Mouse (Mus musculus): ENCODE measurements around the gene Itpr2. TPM values are rescaled to one million over a fixed set of nuclear protein-coding genes. Genes with fewer than 3 reads are reported as not detected.
A peak's percentile ranks its signal among the peaks of the same experiment; 100 is the strongest.

Gene Itpr2
- 4.7 and 6.0 TPM in 2 replicates for polyA plus RNA-seq (2014; fragmentation: Nextera tagmentation; extraction: Ambion mirVana)

DNA sequence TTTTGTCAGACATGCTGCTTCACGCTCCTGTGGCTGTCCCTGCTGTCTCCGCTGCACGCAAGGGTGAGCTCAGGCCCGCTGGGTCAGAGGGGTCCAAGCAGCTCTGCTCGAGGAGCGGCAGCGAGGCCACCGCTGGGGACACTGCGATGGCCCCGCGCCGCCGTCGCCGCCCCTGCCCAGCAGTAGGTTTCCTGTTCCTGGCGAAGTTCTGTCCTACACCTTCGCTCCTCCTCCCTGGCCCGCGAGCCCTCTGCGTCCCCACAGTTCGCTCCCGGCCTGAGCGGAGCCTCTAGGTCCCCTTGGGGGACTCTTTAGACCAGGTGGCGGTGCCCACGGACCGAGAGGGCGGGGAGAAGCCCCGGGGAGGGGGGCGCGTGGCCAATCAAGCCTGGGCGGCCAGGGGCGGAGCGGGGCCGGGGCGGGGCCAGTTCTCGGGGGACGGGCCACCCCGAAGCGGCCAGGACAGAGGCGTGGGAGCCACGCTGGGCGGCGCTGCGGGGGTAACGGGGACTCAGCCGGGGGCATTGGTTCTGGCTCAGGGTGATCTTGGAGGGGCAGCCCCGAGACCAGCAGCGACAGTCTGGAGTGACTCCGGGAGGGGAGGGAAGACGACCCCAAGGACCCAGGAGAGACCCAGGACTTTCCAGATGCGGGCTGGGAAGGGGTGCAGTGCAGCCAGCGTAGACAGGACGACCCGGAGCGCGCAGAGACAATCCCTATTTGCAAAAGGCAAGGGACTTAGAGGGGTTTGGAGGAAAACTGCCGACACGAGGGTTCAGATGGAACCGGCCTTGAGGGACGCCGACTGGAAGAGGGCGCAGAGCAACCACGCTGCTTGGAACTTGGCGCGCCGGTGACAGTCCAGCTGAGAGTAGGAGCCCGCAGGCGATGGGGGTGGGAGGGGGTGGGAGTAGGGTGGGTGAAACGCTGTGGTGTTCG, at the start of gene Itpr2:
TSS of gene Itpr2 (minus strand) at position 358 of the 939 bp plus-strand sequence.
- under 1% methylated on average over 68 of the region's 70 CpGs for WGBS
- H3K4me2 ChIP-seq (ENCODE audit: low read depth): peak within 1 kb of the TSS; percentile 79
- H3K9ac ChIP-seq (ENCODE audit: low read length): peak within 1 kb of the TSS; percentile 16
- no peak within 1 kb of the TSS for H3K27ac ChIP-seq (ENCODE audit: low read depth, low read length)
- no peaks in the 10 kb centered on the region for H3K36me3 ChIP-seq (ENCODE audit: control insufficient read depth, insufficient read depth, low read length)
- peaks cover 7% of the 10 kb centered on the region for H3K4me1 ChIP-seq (ENCODE audit: control insufficient read depth, insufficient read depth, low read length)
- H3K4me3 ChIP-seq (ENCODE audit: low read depth, low read length): peak within 1 kb of the TSS; percentile 53
- H3K9me3 ChIP-seq (ENCODE audit: control insufficient read depth, low read length): no peaks in the 10 kb centered on the region
- DNase-seq (ENCODE audit: low spot score) (peak; percentile 78), ATAC-seq (ENCODE audit: insufficient read depth, low FRiP score, low TSS enrichment) (peak; percentile 93)
- H3K27me3 ChIP-seq (ENCODE audit: control insufficient read depth, insufficient read depth, low read length): 0 out of 2 replicates have a peak, but pooled peaks cover 2% of the 10 kb centered on the region

GRCm38 (mm10) chr6:146551326-146551725, 49.3 kb upstream of the Itpr2 start:
- no peak for DNase-seq (ENCODE audit: low spot score)
- Histone ChIP-seq H3K9me3 (ENCODE audit: control insufficient read depth, low read length) (no peaks in the 10 kb centered on the region), H3K4me3 (ENCODE audit: low read depth, low read length) (no peak overlapping the region), H3K9ac (ENCODE audit: low read length) (no peak overlapping the region), H3K27ac (ENCODE audit: low read depth, low read length) (no peak overlapping the region), H3K4me2 (ENCODE audit: low read depth) (no peak overlapping the region), H3K27me3 (ENCODE audit: control insufficient read depth, insufficient read depth, low read length) (no peaks in the 10 kb centered on the region), H3K4me1 (ENCODE audit: control insufficient read depth, insufficient read depth, low read length) (no peaks in the 10 kb centered on the region), H3K36me3 (ENCODE audit: control insufficient read depth, insufficient read depth, low read length) (peaks cover 17% of the 10 kb centered on the region)
- no peak for ATAC-seq (ENCODE audit: insufficient read depth, low FRiP score, low TSS enrichment)

DNA sequence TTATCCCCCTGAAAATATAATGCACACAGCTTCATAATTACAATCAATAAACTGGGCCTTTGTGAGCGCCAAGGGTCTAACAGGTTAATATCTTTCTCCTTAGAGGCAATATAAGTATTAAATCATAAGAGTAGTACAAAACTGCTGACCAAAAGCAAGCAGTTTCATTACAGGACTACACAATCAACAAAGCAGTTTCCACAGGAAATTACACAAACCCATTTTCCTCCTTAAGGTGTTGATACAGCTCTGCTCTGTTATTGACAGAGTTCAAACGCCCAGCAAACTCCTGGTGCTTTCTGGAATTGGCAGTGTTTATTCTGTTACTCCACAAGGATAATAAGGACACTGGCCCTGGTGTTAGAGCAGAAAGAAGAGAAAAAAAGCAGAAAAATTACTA, 48.4 kb upstream of the Itpr2 start:
- no peak overlapping the region for H3K4me3 ChIP-seq (ENCODE audit: low read depth, low read length)
- H3K4me1 ChIP-seq (ENCODE audit: control insufficient read depth, insufficient read depth, low read length): no peaks in the 10 kb centered on the region
- H3K9me3 ChIP-seq (ENCODE audit: control insufficient read depth, low read length): no peaks in the 10 kb centered on the region
- ATAC-seq (ENCODE audit: insufficient read depth, low FRiP score, low TSS enrichment) (no peak), DNase-seq (ENCODE audit: low spot score) (no peak)
- no peak overlapping the region for H3K9ac ChIP-seq (ENCODE audit: low read length)
- WGBS: 86% methylated on average over 2 of the region's 2 CpGs
- no peak overlapping the region for H3K27ac ChIP-seq (ENCODE audit: low read depth, low read length)
- peaks cover 12% of the 10 kb centered on the region for H3K36me3 ChIP-seq (ENCODE audit: control insufficient read depth, insufficient read depth, low read length)
- H3K27me3 ChIP-seq (ENCODE audit: control insufficient read depth, insufficient read depth, low read length): no peaks in the 10 kb centered on the region
- H3K4me2 ChIP-seq (ENCODE audit: low read depth): no peak overlapping the region

DNA sequence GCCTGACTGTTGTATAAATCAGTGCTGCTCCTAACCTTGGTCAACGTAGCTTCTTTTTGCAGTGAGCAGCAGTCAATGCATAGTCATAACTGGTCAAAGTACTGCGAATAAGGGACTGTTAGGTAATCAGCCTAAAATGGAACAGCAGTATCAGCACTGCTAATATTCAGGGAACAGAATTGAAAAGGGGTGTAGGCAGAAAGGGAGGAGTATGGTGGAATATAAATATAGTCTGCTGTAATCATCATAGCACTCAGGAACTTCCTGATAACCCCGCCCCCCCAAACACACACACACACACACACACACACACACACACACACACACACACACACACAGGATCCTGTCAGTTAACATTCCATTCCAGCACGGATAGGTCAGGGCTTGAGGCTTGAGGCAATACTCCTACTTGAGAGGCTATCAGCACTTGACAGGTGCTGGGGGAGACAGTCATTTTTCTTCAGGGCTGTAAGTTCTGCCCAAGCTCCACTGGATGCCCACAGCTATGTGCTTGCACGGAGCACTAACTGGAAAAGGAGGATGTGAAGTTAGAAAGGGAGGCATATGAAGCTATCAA, 43.4 kb upstream of the Itpr2 start:
- DNase-seq (ENCODE audit: low spot score): no peak
- Histone ChIP-seq H3K27me3 (ENCODE audit: control insufficient read depth, insufficient read depth, low read length) (no peaks in the 10 kb centered on the region), H3K4me1 (ENCODE audit: control insufficient read depth, insufficient read depth, low read length) (no peaks in the 10 kb centered on the region), H3K4me2 (ENCODE audit: low read depth) (no peak overlapping the region), H3K36me3 (ENCODE audit: control insufficient read depth, insufficient read depth, low read length) (no peaks in the 10 kb centered on the region; the same call in 1 of the 2 replicates), H3K27ac (ENCODE audit: low read depth, low read length) (no peak overlapping the region), H3K9me3 (ENCODE audit: control insufficient read depth, low read length) (no peaks in the 10 kb centered on the region), H3K9ac (ENCODE audit: low read length) (no peak overlapping the region), H3K4me3 (ENCODE audit: low read depth, low read length) (no peak overlapping the region)
- no peak for ATAC-seq (ENCODE audit: insufficient read depth, low FRiP score, low TSS enrichment)
- WGBS: 93% methylated on average over 5 of the region's 5 CpGs

DNA sequence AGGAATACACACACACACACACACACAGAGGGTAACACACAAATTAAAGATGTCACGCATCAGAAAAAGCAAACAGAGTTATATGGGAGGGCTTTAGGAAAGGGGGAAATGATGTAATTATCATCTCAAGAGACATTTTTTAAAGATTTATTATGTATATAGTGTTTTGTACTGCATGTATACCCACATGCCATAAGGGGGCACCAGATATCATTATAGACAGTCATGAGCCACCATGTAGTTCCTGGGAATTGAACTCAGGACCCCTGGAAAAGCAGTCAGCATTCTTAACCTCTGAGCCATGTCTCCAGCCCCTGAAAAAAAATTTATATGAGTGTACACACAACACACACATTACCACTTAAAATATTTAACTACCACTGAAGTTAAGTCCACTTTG, 42.6 kb upstream of the Itpr2 start:
- Histone ChIP-seq H3K9me3 (ENCODE audit: control insufficient read depth, low read length) (no peaks in the 10 kb centered on the region), H3K27me3 (ENCODE audit: control insufficient read depth, insufficient read depth, low read length) (no peaks in the 10 kb centered on the region), H3K4me3 (ENCODE audit: low read depth, low read length) (no peak overlapping the region), H3K36me3 (ENCODE audit: control insufficient read depth, insufficient read depth, low read length) (no peaks in the 10 kb centered on the region), H3K4me1 (ENCODE audit: control insufficient read depth, insufficient read depth, low read length) (no peaks in the 10 kb centered on the region), H3K4me2 (ENCODE audit: low read depth) (no peak overlapping the region), H3K9ac (ENCODE audit: low read length) (no peak overlapping the region), H3K27ac (ENCODE audit: low read depth, low read length) (no peak overlapping the region)
- WGBS: 93% methylated on average over 1 of the region's 1 CpGs
- ATAC-seq (ENCODE audit: insufficient read depth, low FRiP score, low TSS enrichment) (no peak), DNase-seq (ENCODE audit: low spot score) (no peak)

DNA sequence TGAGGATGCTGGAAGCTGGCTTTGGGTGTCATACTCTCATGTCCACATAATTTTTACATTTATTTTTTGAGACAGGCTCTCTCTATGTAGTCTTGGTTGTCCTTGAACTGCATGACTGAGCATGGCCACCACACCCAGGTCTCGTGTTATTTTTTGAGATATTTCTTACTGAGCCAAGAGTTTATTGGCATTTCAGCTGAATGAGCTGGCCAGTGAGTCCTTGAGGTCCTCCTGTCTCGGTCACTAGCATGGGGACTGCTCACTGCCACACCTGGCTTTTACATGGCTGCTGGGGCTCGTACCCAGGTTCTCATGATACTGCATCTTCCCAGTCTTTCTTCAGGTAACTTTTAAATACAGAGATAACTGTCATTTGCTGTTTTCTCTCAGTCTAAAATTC, 38.4 kb upstream of the Itpr2 start:
- no peak overlapping the region for H3K9ac ChIP-seq (ENCODE audit: low read length)
- H3K36me3 ChIP-seq (ENCODE audit: control insufficient read depth, insufficient read depth, low read length): no peaks in the 10 kb centered on the region
- H3K9me3 ChIP-seq (ENCODE audit: control insufficient read depth, low read length): no peaks in the 10 kb centered on the region
- H3K27ac ChIP-seq (ENCODE audit: low read depth, low read length): no peak overlapping the region
- no peak overlapping the region for H3K4me3 ChIP-seq (ENCODE audit: low read depth, low read length)
- WGBS: 82% methylated on average over 3 of the region's 3 CpGs
- H3K27me3 ChIP-seq (ENCODE audit: control insufficient read depth, insufficient read depth, low read length): no peaks in the 10 kb centered on the region
- H3K4me1 ChIP-seq (ENCODE audit: control insufficient read depth, insufficient read depth, low read length): no peaks in the 10 kb centered on the region
- DNase-seq (ENCODE audit: low spot score) (no peak), ATAC-seq (ENCODE audit: insufficient read depth, low FRiP score, low TSS enrichment) (no peak)
- H3K4me2 ChIP-seq (ENCODE audit: low read depth): no peak overlapping the region

GRCm38 (mm10) chr6:146538661-146539060, 36.6 kb upstream of the Itpr2 start:
- Histone ChIP-seq H3K4me1 (ENCODE audit: control insufficient read depth, insufficient read depth, low read length) (no peaks in the 10 kb centered on the region), H3K4me2 (ENCODE audit: low read depth) (no peak overlapping the region), H3K4me3 (ENCODE audit: low read depth, low read length) (no peak overlapping the region), H3K9me3 (ENCODE audit: control insufficient read depth, low read length) (no peaks in the 10 kb centered on the region), H3K27me3 (ENCODE audit: control insufficient read depth, insufficient read depth, low read length) (no peaks in the 10 kb centered on the region), H3K9ac (ENCODE audit: low read length) (no peak overlapping the region), H3K27ac (ENCODE audit: low read depth, low read length) (no peak overlapping the region), H3K36me3 (ENCODE audit: control insufficient read depth, insufficient read depth, low read length) (no peaks in the 10 kb centered on the region)
- no peak for ATAC-seq (ENCODE audit: insufficient read depth, low FRiP score, low TSS enrichment)
- DNase-seq (ENCODE audit: low spot score): no peak
- WGBS: 53% methylated on average over 4 of the region's 4 CpGs

GRCm38 (mm10) chr6:146538071-146538470, 36.0 kb upstream of the Itpr2 start:
- ATAC-seq (ENCODE audit: insufficient read depth, low FRiP score, low TSS enrichment): no peak
- 86% methylated on average over 2 of the region's 2 CpGs for WGBS
- H3K4me1 ChIP-seq (ENCODE audit: control insufficient read depth, insufficient read depth, low read length): no peaks in the 10 kb centered on the region
- no peaks in the 10 kb centered on the region for H3K27me3 ChIP-seq (ENCODE audit: control insufficient read depth, insufficient read depth, low read length)
- H3K9me3 ChIP-seq (ENCODE audit: control insufficient read depth, low read length): no peaks in the 10 kb centered on the region
- H3K36me3 ChIP-seq (ENCODE audit: control insufficient read depth, insufficient read depth, low read length): no peaks in the 10 kb centered on the region
- H3K4me3 ChIP-seq (ENCODE audit: low read depth, low read length): no peak overlapping the region
- no peak overlapping the region for H3K9ac ChIP-seq (ENCODE audit: low read length)
- H3K27ac ChIP-seq (ENCODE audit: low read depth, low read length): no peak overlapping the region
- H3K4me2 ChIP-seq (ENCODE audit: low read depth): no peak overlapping the region
- no peak for DNase-seq (ENCODE audit: low spot score)

- no peaks in the 10 kb centered on the region for H3K27me3 ChIP-seq (ENCODE audit: control insufficient read depth, insufficient read depth, low read length)
- no peak overlapping the region for H3K9ac ChIP-seq (ENCODE audit: low read length)
- H3K27ac ChIP-seq (ENCODE audit: low read depth, low read length): no peak overlapping the region
- H3K4me2 ChIP-seq (ENCODE audit: low read depth): no peak overlapping the region
- no peak overlapping the region for H3K4me3 ChIP-seq (ENCODE audit: low read depth, low read length)
- H3K4me1 ChIP-seq (ENCODE audit: control insufficient read depth, insufficient read depth, low read length): no peaks in the 10 kb centered on the region
- DNase-seq (ENCODE audit: low spot score) (no peak), ATAC-seq (ENCODE audit: insufficient read depth, low FRiP score, low TSS enrichment) (no peak)
- no peaks in the 10 kb centered on the region for H3K36me3 ChIP-seq (ENCODE audit: control insufficient read depth, insufficient read depth, low read length)
- no peaks in the 10 kb centered on the region for H3K9me3 ChIP-seq (ENCODE audit: control insufficient read depth, low read length)
- WGBS: 88% methylated on average over 4 of the region's 4 CpGs
These were observed 35.1 kb upstream of the Itpr2 start for GRCm38 (mm10) chr6:146537111-146537510.
